28 mouse cellular contexts compared by ENCODE assay signal in genomic region chr9:44626268-44626667, GRCm38 (mm10). TPM values are rescaled to one million over a fixed set of nuclear protein-coding genes. Genes with fewer than 3 reads are reported as not detected.
DNase-seq lines count a peak whose midpoint lies in the region; ATAC-seq and TF ChIP-seq lines count a peak whose summit lies in the region.
"Had no signal": no experiment of that assay in that cellular context is flagged by ENCODE, and none has a peak within 500 bp of the region (broad histone marks: within the 10 kb centered on the region; RNA-seq: fewer than 3 reads in every experiment).

No protein-coding gene starts in this region.

- H3K27ac ChIP-seq in liver, embryonic 14.5 days: no peak overlapping the region
- H3K27ac ChIP-seq: embryonic facial prominence, embryonic 10.5 days; forebrain, embryonic 15.5 days; heart, adult 2 months; heart, embryonic 15.5 days; hindbrain, embryonic 10.5 days; hindbrain, embryonic 14.5 days had no signal

- H3K4me1 ChIP-seq in liver, embryonic 14.5 days (replicated peaks; ENCODE audit: control insufficient read depth in 2 of 2, insufficient read depth in 2 of 2, low read length in 1 of 2): peaks cover 0 to 2% of the 10 kb centered on the region in 2 experiments; a peak in 1 of 4 replicates
- H3K4me1 ChIP-seq: embryonic facial prominence, embryonic 10.5 days; hindbrain, embryonic 10.5 days had no signal

- H3K4me2 ChIP-seq in liver, embryonic 14.5 days (ENCODE audit: low read depth): no peak overlapping the region
- H3K4me2 ChIP-seq: forebrain, embryonic 15.5 days; heart, embryonic 11.5 days; heart, embryonic 15.5 days; hindbrain, embryonic 14.5 days had no signal

- DNase-seq in heart, adult 11 months: peak; percentile 58
- DNase-seq in heart, postnatal 25 days (ENCODE audit: low spot score): no peak
- peak in 2 of 3 experiments; percentile 22 to 32 for DNase-seq in liver, embryonic 14.5 days (ENCODE audit: low read depth in 3 of 3, low spot score in 3 of 3)
- no peak for DNase-seq in adrenal gland, adult 18-20 months (ENCODE audit: low spot score in 2 of 2)
- no peak for DNase-seq in lung, postnatal 14 days
- DNase-seq in adrenal gland, postnatal 36 days: no peak
- DNase-seq: adrenal gland, postnatal 14 days; B cell, adult 2 months; cerebellum, adult 11-12 months; cerebellum, adult 9-10 months; cerebellum, postnatal 36 days; gastrocnemius, postnatal 10 days; heart, adult 2 months; heart, postnatal 14 days had no signal

- peaks cover 81% of the 10 kb centered on the region for H3K36me3 ChIP-seq in liver, embryonic 14.5 days (replicated peaks; ENCODE audit: control insufficient read depth, insufficient read depth, low read depth)

- peak; percentile 34; the same call in 1 of the 2 replicates for TF ChIP-seq EP300 in liver, embryonic 14.5 days (IDR thresholded peaks at IDR 0.05; ENCODE audit: low read depth)

- intact Hi-C loops in heart, postnatal 25 days (cut with DNase I): no loop called here

- 42% methylated on average over 5 of the region's 5 CpGs for WGBS in liver, embryonic 14.5 days (ENCODE audit: insufficient replicate concordance)

- TF ChIP-seq CTCF in liver, embryonic 14.5 days (IDR thresholded peaks at IDR 0.05; ENCODE audit: low read depth): no peak

- H3K9me3 ChIP-seq in liver, embryonic 14.5 days (ENCODE audit: control insufficient read depth, low read length): no peaks in the 10 kb centered on the region
- H3K9me3 ChIP-seq: embryonic facial prominence, embryonic 10.5 days; forebrain, embryonic 15.5 days; G1E; heart, embryonic 15.5 days; hindbrain, embryonic 10.5 days had no signal

- H3K4me3 ChIP-seq in liver, embryonic 14.5 days (ENCODE audit: insufficient read depth in 1 of 2, low read depth in 2 of 2, low read length in 2 of 2): no peak overlapping the region
- H3K4me3 ChIP-seq: embryonic facial prominence, embryonic 10.5 days; erythroblast, embryonic 14.5 days; forebrain, embryonic 15.5 days; heart, adult 2 months; heart, embryonic 15.5 days; hindbrain, embryonic 10.5 days had no signal

- H3K27me3 ChIP-seq in liver, embryonic 14.5 days (ENCODE audit: control insufficient read depth, insufficient read depth, low read length): no peaks in the 10 kb centered on the region
- H3K27me3 ChIP-seq: forebrain, embryonic 15.5 days; heart, embryonic 15.5 days had no signal

- peak; percentile 92 for ATAC-seq in erythroblast, adult 5-6 weeks (replicated peaks; ENCODE audit: low FRiP score, poor library complexity, severe bottlenecking)
- peak; percentile 62; the same call in 1 of the 2 replicates for ATAC-seq in liver, embryonic 14.5 days (ENCODE audit: insufficient read depth)
- 0 out of 2 replicates have a peak, but pooled peaks have one; percentile 44 for ATAC-seq in megakaryocyte-erythroid progenitor cell, adult 5-6 weeks (replicated peaks; ENCODE audit: low FRiP score, low TSS enrichment, poor library complexity, severe bottlenecking)
- ATAC-seq: CD4-positive, CD25-positive, alpha-beta regulatory T cell, adult 4 months; forebrain, embryonic 15.5 days had no signal

- H3K9ac ChIP-seq in liver, embryonic 14.5 days (replicated peaks): no peak overlapping the region
- H3K9ac ChIP-seq: forebrain, embryonic 15.5 days; heart, embryonic 15.5 days; hindbrain, embryonic 14.5 days had no signal

RNA-seq across cellular contexts. Expression of gene Ddx6, which starts 21.6 kb away (rescaled TPM):
- total RNA-seq in heart, postnatal 25 days (2021): 10 to 100 TPM; 72.5 to 87.3 TPM
- 53.1 and 53.8 TPM in 2 replicates for total RNA-seq in erythroblast, adult 5-6 weeks (2015; ENCODE audit: low replicate concordance)
- 109 and 114 TPM in 2 replicates for total RNA-seq in erythroblast, adult 5-6 weeks (2017; ENCODE audit: low replicate concordance)
- polyA plus RNA-seq in liver, embryonic 14.5 days (2012; rRNA removed): 6.4 and 9.4 TPM in 2 replicates
- polyA plus RNA-seq in liver, embryonic 14.5 days (2014; fragmentation: Nextera tagmentation; extraction: Ambion mirVana): 4.4 and 4.9 TPM in 2 replicates
- total RNA-seq in megakaryocyte-erythroid progenitor cell, adult 5-6 weeks (2014; fragmentation: Nextera tagmentation): 73.6 and 92.1 TPM in 2 replicates
- total RNA-seq in megakaryocyte-erythroid progenitor cell, adult 5-6 weeks (2017): 76.4 and 93.3 TPM in 2 replicates
- total RNA-seq in adrenal gland, adult 18-20 months (2021): 100 to 1,000 TPM; 113 to 140 TPM
- total RNA-seq in adrenal gland, postnatal 36 days (2021): 100 to 1,000 TPM; 134 to 149 TPM

RNA-seq across cellular contexts. Expression of gene Treh, which starts 46.8 kb away (rescaled TPM):
- total RNA-seq in heart, postnatal 25 days (2021): not detected
- total RNA-seq in erythroblast, adult 5-6 weeks (2015; ENCODE audit: low replicate concordance): not detected in 2 replicates
- not detected in 2 replicates for total RNA-seq in erythroblast, adult 5-6 weeks (2017; ENCODE audit: low replicate concordance)
- polyA plus RNA-seq in liver, embryonic 14.5 days (2012; rRNA removed): not detected in 2 replicates
- polyA plus RNA-seq in liver, embryonic 14.5 days (2014; fragmentation: Nextera tagmentation; extraction: Ambion mirVana): not detected in 2 replicates
- not detected in 2 replicates for total RNA-seq in megakaryocyte-erythroid progenitor cell, adult 5-6 weeks (2014; fragmentation: Nextera tagmentation)
- not detected in 2 replicates for total RNA-seq in megakaryocyte-erythroid progenitor cell, adult 5-6 weeks (2017)
- total RNA-seq in adrenal gland, adult 18-20 months (2021): not detected
- total RNA-seq in adrenal gland, postnatal 36 days (2021): not detected
- total RNA-seq: adrenal gland, postnatal 14 days; G1E; gastrocnemius, postnatal 10 days; gastrocnemius, postnatal 4 days; heart, adult 2 months; heart, postnatal 14 days had no signal
- polyA plus RNA-seq: CD4-positive, CD25-positive, alpha-beta regulatory T cell, adult 4 months; embryonic facial prominence, embryonic 10.5 days; embryonic facial prominence, embryonic 14.5 days; erythroblast, embryonic 14.5 days; forebrain, embryonic 11.5 days; forebrain, embryonic 15.5 days; G1E; heart, adult 2 months; heart, embryonic 11.5 days; heart, embryonic 15.5 days; hindbrain, embryonic 10.5 days; hindbrain, embryonic 14.5 days had no signal

Comparison
In these comparisons a context has a peak if more than half of its experiments do, and no peak if none do; other contexts are left out.
1. DNase-seq: peak in heart, adult 11 months (single experiment) and liver, embryonic 14.5 days (2 of 3); none in heart, postnatal 25 days (single experiment), adrenal gland, adult 18-20 months (0 of 2), lung, postnatal 14 days (single experiment) and adrenal gland, postnatal 36 days (0 of 2).
2. Peak in every context shown above with its lines, with median percentiles within 50 percentile points of each other: ATAC-seq.